Mouse (Mus musculus): ENCODE data around the gene Ctxn2. TPM values are rescaled to one million over a fixed set of nuclear protein-coding genes. Genes with fewer than 3 reads are reported as not detected.

The Ctxn2 gene
- polyA plus RNA-seq, 1 experiment from 2014 or later, result not detected

DNA sequence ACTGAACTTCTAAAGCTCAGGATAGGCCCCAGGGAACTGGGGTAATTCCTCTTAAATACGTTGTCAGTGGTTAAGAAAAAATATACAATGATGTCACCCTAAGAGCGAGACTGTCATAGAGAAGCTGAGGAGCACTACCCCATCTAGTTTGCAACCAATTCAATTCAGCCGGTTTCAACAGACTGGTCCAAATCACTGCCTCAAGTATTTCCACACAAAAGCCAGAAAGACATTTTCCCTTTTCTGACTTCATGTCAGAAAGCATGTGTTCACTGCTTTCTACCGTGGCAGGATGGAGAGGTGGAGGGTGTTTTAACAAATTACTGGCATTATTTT, 14.2 kb upstream of the Ctxn2 start:
- ATAC-seq, result no peak
- H3K27ac ChIP-seq (ENCODE audit: low read depth), result no peak overlapping the region
- H3K4me1 ChIP-seq (ENCODE audit: insufficient read depth), result peaks cover 11% of the 10 kb centered on the region
- H3K4me2 ChIP-seq (ENCODE audit: low read depth, low read length), result peak overlapping the region; percentile 84
- no peaks in the 10 kb centered on the region for H3K27me3 ChIP-seq (ENCODE audit: insufficient read depth, low read length)
- no peaks in the 10 kb centered on the region for H3K36me3 ChIP-seq (replicated peaks; ENCODE audit: insufficient read depth, low read length)
- 14% methylated on average over 4 of the region's 4 CpGs for WGBS (ENCODE audit: insufficient replicate concordance)
- TF ChIP-seq EP300 (IDR thresholded peaks at IDR 0.05; ENCODE audit: low read depth), result no peak
- H3K9ac ChIP-seq (replicated peaks), result peak overlapping the region; percentile 88
- no peaks in the 10 kb centered on the region for H3K9me3 ChIP-seq (ENCODE audit: low read length)
- peak overlapping the region; percentile 75 for H3K4me3 ChIP-seq (ENCODE audit: low read depth, low read length)
- no peak for DNase-seq

DNA sequence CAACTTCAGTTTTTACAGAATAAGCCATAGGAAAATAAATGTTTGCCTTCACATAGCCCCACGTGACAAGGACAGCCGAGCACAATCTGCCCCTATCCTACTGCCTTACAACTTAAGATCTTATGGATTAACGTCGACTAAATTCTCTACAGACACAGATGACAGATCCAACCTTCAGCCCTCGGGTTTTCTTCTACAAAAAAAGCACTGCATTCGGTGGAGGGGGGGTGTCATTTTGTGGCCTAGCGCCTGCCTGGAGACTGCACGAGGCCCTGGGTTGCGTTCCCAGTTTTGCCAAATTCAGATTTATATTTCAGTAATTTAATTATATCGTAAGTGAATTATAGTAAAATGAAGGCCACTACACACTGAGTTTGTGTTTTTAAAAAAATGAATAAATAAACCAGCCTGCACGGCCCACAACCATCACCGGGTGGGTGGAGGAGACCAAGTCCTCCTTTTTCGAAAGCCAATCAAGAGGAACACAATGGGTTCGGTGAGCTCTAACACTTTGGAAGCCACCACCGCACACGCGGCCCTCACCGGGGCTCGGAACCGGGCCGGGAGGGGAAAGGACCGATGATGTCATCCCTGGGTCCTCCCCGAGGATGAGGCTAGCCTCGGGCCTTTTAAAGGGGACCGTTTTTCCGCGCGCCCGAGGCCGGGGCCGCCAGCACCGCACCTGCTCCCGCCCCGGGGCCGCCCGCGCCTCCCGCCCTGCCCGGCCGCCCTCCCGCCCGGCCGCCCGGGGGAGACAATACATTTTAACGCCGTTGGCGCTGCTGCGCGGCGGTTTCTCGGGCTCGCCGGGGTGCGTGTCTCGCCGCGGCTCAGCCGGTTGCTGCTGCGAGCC, 13.6 kb upstream of the Ctxn2 start:
- Histone ChIP-seq H3K27me3 (ENCODE audit: insufficient read depth, low read length) (no peaks in the 10 kb centered on the region), H3K9ac (replicated peaks) (peak overlapping the region; percentile 88), H3K27ac (ENCODE audit: low read depth) (peak overlapping the region; percentile 57; the same call in 1 of the 2 replicates), H3K9me3 (ENCODE audit: low read length) (no peaks in the 10 kb centered on the region), H3K4me2 (ENCODE audit: low read depth, low read length) (peak overlapping the region; percentile 84), H3K36me3 (replicated peaks; ENCODE audit: insufficient read depth, low read length) (no peaks in the 10 kb centered on the region), H3K4me3 (ENCODE audit: low read depth, low read length) (peak overlapping the region; percentile 75), H3K4me1 (ENCODE audit: insufficient read depth) (peaks cover 11% of the 10 kb centered on the region)
- under 1% methylated on average over 38 of the region's 59 CpGs for WGBS (ENCODE audit: insufficient replicate concordance)
- DNase-seq, result peak; percentile 57
- ATAC-seq, result peak; percentile 83
- TF ChIP-seq EP300 (IDR thresholded peaks at IDR 0.05; ENCODE audit: low read depth), result no peak
- no peak for TF ChIP-seq CTCF (IDR thresholded peaks at IDR 0.05; ENCODE audit: low read depth)

DNA sequence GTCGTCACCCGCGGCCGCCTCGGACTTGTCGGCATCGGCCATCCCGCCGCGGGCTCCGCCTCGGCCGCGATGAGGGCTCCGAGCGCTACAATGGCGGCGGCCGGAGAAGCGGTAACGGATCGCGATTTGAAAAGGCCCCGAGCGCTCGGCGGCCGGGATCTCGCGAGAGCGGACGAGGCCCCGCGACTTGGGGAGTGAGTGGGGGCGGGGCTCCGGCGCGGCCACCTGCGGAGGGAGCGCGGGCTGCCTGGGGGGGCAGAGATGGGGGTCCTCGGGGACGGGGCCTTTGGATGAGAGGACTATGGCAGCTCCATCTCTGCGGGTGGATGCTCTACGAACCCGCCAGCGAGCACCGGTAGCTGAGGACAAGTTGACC, 13.0 kb upstream of the Ctxn2 start, which contains the start of gene Myef2:
Gene Myef2 (minus strand): TSS at position 185 of the 376 bp plus-strand sequence.
- ATAC-seq (peak; percentile 96), DNase-seq (peak; percentile 90)
- no peaks in the 10 kb centered on the region for H3K36me3 ChIP-seq (replicated peaks; ENCODE audit: insufficient read depth, low read length)
- TF ChIP-seq CTCF (IDR thresholded peaks at IDR 0.05; ENCODE audit: low read depth), result no peak
- peak; percentile 28; the same call in 1 of the 2 replicates for TF ChIP-seq EP300 (IDR thresholded peaks at IDR 0.05; ENCODE audit: low read depth)
- no peaks in the 10 kb centered on the region for H3K9me3 ChIP-seq (ENCODE audit: low read length)
- H3K27me3 ChIP-seq (ENCODE audit: insufficient read depth, low read length), result no peaks in the 10 kb centered on the region
- peaks cover 11% of the 10 kb centered on the region for H3K4me1 ChIP-seq (ENCODE audit: insufficient read depth)
- peak within 1 kb of the TSS; percentile 88 for H3K9ac ChIP-seq (replicated peaks)
- WGBS (ENCODE audit: insufficient replicate concordance), result 3% methylated on average over 31 of the region's 48 CpGs
- peak within 1 kb of the TSS; percentile 75 for H3K4me3 ChIP-seq (ENCODE audit: low read depth, low read length)
- peak within 1 kb of the TSS; percentile 57; the same call in 1 of the 2 replicates for H3K27ac ChIP-seq (ENCODE audit: low read depth)
- peak within 1 kb of the TSS; percentile 84 for H3K4me2 ChIP-seq (ENCODE audit: low read depth, low read length)

DNA sequence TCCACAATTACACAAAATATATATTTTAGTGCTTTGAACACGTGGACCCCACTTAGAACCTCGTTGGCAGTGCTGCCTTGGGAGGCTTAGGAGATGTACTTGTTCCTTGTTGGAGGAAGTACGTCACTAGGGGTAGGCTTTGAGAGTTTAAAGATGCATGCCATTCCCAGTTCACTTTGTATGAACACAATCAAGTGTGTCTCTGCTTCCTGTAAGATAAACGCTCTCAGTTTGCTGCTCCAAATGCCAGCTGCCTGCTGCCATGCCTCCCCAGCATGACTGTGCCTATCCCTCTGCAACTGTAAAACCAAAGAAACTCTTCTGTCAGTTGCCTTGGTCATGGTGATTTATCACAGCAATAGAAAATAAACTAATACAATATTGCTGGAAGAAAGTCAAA, 10.7 kb upstream of the Ctxn2 start:
- Histone ChIP-seq H3K27me3 (ENCODE audit: insufficient read depth, low read length) (no peaks in the 10 kb centered on the region), H3K9ac (replicated peaks) (no peak overlapping the region), H3K4me1 (ENCODE audit: insufficient read depth) (peaks cover 11% of the 10 kb centered on the region), H3K4me3 (ENCODE audit: low read depth, low read length) (no peak overlapping the region), H3K9me3 (ENCODE audit: low read length) (no peaks in the 10 kb centered on the region), H3K27ac (ENCODE audit: low read depth) (no peak overlapping the region), H3K36me3 (replicated peaks; ENCODE audit: insufficient read depth, low read length) (no peaks in the 10 kb centered on the region), H3K4me2 (ENCODE audit: low read depth, low read length) (no peak overlapping the region)
- 32% methylated on average over 4 of the region's 4 CpGs for WGBS (ENCODE audit: insufficient replicate concordance)
- DNase-seq, result no peak
- no peak for ATAC-seq
- no peak for TF ChIP-seq EP300 (IDR thresholded peaks at IDR 0.05; ENCODE audit: low read depth)
- no peak for TF ChIP-seq CTCF (IDR thresholded peaks at IDR 0.05; ENCODE audit: low read depth)

DNA sequence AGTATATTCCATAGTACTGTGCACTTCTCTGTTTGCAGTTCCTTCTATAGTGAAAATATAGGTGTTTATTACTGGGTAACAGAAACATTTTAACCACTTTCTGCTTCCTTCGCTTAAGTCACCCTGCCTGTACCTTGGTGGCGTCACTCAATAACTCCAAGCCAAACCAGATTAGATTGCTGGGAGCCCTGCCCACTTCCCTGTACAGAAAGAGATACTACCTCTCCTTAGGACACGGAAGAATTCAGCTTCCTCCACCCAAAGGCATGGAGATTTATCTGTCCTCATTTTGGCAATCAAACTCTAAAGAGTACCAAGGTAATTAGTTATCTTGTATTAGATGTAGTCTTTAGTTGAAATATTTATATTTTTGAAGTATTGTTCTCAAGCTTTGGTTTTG, 9.7 kb upstream of the Ctxn2 start:
- WGBS (ENCODE audit: insufficient replicate concordance), result 53% methylated on average over 3 of the region's 3 CpGs
- ATAC-seq (no peak), DNase-seq (no peak)
- no peak overlapping the region for H3K4me3 ChIP-seq (ENCODE audit: low read depth, low read length)
- H3K9ac ChIP-seq (replicated peaks), result no peak overlapping the region
- no peak overlapping the region for H3K4me2 ChIP-seq (ENCODE audit: low read depth, low read length)
- TF ChIP-seq EP300 (IDR thresholded peaks at IDR 0.05; ENCODE audit: low read depth) (no peak), CTCF (IDR thresholded peaks at IDR 0.05; ENCODE audit: low read depth) (no peak)
- no peaks in the 10 kb centered on the region for H3K27me3 ChIP-seq (ENCODE audit: insufficient read depth, low read length)
- no peak overlapping the region for H3K27ac ChIP-seq (ENCODE audit: low read depth)
- H3K4me1 ChIP-seq (ENCODE audit: insufficient read depth), result peaks cover 11% of the 10 kb centered on the region
- no peaks in the 10 kb centered on the region for H3K9me3 ChIP-seq (ENCODE audit: low read length)
- no peaks in the 10 kb centered on the region for H3K36me3 ChIP-seq (replicated peaks; ENCODE audit: insufficient read depth, low read length)

DNA sequence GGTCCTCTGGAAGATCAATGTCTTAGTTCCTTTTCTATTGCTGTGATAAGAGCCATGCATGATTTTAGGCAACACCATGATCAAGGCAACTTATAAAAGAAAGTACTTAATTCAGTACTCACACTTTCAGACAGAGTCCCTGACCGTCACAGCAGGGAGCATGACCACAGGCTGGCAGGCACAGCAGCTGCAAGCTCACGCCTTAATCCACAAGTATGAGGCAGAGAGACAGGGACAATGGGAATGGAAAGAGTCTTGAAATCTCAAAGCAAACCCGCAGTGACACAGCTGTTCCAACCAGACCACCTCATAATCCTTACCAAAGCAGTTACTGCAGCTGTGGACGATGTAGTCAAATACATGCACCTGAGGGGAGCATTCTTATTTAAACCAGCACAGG, 2.4 kb upstream of the Ctxn2 start:
- H3K9me3 ChIP-seq (ENCODE audit: low read length), result no peaks in the 10 kb centered on the region
- H3K4me1 ChIP-seq (ENCODE audit: insufficient read depth), result peaks cover 10% of the 10 kb centered on the region; the same call in 1 of the 2 replicates
- H3K9ac ChIP-seq (replicated peaks), result no peak overlapping the region
- peaks cover 4% of the 10 kb centered on the region; the same call in 1 of the 2 replicates for H3K27me3 ChIP-seq (ENCODE audit: insufficient read depth, low read length)
- no peak for ATAC-seq
- H3K36me3 ChIP-seq (replicated peaks; ENCODE audit: insufficient read depth, low read length), result no peaks in the 10 kb centered on the region
- H3K27ac ChIP-seq (ENCODE audit: low read depth), result no peak overlapping the region
- no peak overlapping the region for H3K4me3 ChIP-seq (ENCODE audit: low read depth, low read length)
- H3K4me2 ChIP-seq (ENCODE audit: low read depth, low read length), result no peak overlapping the region
- no peak for DNase-seq
- TF ChIP-seq CTCF (IDR thresholded peaks at IDR 0.05; ENCODE audit: low read depth), result no peak
- TF ChIP-seq EP300 (IDR thresholded peaks at IDR 0.05; ENCODE audit: low read depth), result no peak
- 39% methylated on average over 4 of the region's 4 CpGs for WGBS (ENCODE audit: insufficient replicate concordance)

Measured in liver, postnatal 0 days (tissue).